Mouse (Mus musculus): ENCODE results near the gene D630045J12Rik.

D630045J12Rik gene

DNA sequence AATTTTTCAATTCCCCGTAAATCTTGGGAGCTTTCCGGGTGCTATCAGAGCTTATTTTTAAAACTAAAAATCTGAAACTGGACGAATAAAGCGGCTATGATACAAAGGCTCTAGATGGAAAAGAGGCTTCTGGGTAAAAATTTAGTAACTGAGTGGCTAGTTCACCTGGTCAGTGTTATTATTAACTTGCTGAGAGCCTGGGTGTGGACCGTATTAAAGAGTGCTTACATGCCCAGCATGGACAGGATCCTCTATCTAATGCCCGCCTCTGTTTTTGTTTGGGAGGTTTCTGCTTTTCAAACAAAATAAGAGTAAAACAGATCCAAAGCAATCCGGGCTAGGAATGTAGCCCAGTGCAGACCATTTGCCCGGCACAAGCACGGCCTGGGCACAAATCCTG, 113.4 kb downstream of the D630045J12Rik start:
- DNase-seq (ENCODE audit: inconsistent age in 2 of 2, low spot score in 1 of 2), result no peak

DNA sequence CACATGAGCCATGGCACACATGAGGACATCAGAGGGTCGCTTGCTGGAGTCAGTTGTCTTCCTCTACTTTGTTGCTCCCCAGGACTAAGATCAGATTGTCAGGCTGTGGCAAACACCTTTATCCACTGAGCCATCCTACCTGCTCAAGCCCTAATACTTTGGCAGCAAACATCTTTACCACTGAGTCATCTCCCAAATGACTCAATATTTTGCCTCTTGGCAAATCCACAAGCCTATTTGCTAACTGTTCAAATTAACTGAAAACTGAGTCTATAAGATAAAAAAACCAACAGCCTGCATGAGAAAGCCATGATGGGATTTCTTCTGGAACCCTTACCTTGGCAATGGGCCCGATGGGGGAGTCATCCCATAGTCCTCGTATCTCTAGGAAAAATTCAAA, 114.7 kb downstream of the D630045J12Rik start:
- no peak for DNase-seq (ENCODE audit: inconsistent age in 2 of 2, low spot score in 1 of 2)

DNA sequence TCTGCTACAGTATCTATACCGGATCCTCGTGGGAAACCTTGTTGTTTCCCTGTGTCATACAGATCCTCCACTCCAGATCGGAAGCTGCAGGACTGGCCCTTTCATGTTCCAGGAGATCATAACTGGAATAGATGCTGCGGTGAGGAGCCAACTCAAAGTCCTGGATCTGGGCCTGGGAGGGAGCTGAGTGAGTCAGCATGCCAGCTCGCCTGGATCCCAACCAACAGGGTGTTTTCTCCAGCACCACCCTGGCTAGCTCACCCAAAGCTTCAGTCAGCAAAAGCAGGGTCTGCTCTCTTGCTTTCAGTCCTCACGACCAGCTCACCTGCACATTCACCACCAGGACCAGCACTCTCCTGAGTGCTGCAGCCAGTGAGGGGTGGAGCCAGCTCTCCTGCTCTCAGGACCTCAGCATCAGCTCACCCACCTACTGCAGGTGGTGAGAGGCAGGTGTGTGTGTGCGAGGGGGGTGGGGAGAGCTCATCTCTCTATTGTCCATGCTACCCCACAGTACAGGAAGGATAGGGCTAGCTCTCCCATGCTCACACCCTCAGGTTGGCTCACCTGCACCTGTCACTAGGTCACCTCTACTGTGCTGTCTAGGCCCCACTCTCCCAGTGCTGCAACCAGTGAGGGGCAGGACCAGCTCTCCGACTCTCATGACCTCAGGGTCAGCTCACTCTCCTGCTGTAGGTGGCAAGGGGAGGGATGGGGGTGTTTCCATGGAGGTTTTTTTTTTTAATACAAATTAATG, 118.8 kb downstream of the D630045J12Rik start:
- DNase-seq (ENCODE audit: inconsistent age in 2 of 2, low spot score in 1 of 2), result peak; percentile 43 to 68

DNA sequence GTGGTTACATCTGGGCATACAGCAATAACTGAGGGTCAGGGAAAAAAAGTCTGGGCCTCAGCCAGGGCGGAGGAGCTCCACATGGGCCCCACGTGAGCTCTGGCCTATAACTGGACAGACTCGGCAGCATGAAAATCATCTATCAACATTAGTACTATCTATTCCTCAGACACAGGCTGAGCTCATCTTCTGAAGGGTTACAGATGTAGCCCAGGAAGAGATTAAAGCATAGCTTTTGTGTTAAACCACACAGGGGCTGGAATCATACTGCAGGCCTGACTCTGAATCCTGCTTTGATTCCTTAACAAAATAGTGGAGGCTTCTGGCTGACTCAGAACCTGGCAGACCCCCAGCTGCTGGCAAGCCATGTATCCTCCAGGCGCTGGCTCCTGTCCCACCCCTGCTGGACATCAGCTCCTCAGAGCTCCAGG, 122.0 kb downstream of the D630045J12Rik start:
- peak; percentile 74 to 89 for DNase-seq (ENCODE audit: inconsistent age in 2 of 2, low spot score in 1 of 2)

DNA sequence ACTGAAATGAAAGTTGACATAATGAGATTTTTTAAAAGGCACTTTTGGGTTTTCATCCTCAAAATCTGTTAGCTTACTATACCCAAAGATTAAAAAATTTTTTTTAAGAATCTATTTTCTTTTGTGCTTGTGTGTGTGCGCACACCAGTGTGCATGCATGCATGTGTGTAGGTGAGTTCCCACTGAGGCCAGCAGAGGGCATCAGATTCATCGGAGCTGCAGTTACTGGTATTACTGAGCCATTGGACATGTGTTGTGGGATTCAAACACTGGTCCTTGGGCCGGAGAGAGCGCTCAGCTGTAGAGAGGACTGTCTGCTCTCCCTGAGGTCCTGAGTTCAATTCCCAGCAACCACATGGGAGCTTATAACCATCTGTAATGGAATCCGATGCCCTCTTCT, 123.9 kb downstream of the D630045J12Rik start:
- DNase-seq (ENCODE audit: inconsistent age in 2 of 2, low spot score in 1 of 2), result no peak

DNA sequence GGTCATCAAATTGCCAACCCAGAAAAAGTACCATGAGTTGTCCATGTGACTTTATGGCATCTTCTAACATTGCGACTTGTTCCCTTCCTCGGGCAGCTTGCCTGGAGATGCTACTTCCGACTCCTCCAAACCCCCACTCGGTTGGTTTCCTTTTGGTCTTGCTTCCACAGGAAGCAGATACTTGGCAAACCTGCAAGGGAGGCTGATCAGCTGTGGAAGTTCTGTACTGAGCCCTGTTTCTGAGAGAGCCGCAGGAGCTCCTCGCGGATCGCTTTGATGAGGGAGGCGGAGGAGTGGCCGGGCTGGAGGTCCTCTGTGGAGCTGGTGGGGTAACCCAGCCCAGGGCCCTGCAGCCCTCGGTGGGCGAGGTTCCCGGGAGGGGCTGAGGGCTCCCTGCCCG, 125.7 kb downstream of the D630045J12Rik start:
- DNase-seq (ENCODE audit: inconsistent age in 2 of 2, low spot score in 1 of 2), result no peak

DNA sequence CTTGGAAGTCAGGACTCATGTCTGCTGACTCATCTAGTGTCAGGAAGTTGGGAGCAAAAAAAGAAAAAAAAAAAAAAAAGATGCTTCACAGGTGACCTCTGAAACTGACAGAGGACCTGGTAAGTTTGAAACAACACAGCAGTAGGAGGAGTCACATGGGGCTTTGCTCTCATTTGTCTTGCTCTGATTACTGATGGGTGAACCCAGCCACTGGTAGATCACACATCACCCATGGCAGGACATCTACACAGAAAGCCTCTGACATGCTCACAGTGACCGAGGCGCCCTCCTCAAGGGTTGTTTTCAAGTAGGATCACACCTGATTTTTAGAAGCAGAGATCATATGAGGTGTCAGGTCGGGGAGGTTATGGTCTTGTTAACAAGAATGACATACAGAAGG, 128.3 kb downstream of the D630045J12Rik start:
- DNase-seq (ENCODE audit: inconsistent age in 2 of 2, low spot score in 1 of 2), result no peak

DNA sequence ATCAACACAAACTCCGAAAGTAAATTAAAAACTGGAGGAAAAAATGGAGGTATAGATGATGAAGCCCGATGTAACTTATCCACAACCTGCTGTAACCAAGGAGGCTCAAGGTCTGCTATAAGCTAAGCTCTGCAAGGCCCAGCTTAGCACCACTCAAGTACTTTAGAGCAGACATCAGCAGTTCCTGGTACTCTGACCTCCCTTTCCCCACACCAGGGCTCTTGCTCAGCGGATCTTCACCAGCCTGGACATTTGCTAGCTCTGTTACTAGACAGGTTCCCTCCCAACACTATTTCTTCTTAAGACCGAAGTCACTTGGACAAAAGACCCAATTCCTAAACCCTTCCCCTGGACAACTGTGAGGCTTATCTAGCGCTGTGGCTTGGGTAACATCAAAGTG, 128.9 kb downstream of the D630045J12Rik start:
- no peak for DNase-seq (ENCODE audit: inconsistent age in 2 of 2, low spot score in 1 of 2)

DNA sequence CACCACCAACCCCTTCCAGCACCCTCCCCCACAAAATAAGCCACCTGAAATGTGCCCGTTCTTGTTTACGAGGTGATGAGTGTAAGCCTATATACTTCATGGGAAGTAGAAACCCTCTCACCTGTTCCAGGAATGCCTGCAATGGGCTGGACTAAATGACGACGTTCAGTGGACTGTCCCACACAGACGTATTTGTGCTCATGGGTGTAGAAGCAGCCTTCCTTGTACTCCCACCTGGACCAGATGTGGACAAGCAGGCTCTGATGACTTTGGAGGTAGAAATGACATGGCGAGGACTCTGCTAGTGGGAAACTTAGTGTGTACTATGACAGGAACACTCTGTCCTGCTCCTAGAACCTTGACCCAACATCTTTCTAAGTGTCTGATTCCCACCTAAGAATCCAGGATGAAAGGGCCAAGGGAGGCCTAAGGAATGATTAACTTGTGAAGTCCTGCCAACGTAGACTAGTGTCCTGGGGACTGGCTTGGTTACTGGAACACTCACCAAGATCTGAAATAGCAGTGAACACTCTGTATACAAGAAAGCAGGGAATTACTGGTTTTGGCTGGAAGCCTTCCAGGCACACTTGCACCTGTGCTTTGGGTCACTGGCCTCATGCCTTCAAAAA, 129.5 kb downstream of the D630045J12Rik start, which contains the start of gene Atp6v0a4:
Atp6v0a4 (minus strand) TSS at position 380 of the 629 bp plus-strand sequence.
- peak in 1 of 2 experiments; percentile 22 for DNase-seq (ENCODE audit: inconsistent age in 2 of 2, low spot score in 1 of 2)

DNA sequence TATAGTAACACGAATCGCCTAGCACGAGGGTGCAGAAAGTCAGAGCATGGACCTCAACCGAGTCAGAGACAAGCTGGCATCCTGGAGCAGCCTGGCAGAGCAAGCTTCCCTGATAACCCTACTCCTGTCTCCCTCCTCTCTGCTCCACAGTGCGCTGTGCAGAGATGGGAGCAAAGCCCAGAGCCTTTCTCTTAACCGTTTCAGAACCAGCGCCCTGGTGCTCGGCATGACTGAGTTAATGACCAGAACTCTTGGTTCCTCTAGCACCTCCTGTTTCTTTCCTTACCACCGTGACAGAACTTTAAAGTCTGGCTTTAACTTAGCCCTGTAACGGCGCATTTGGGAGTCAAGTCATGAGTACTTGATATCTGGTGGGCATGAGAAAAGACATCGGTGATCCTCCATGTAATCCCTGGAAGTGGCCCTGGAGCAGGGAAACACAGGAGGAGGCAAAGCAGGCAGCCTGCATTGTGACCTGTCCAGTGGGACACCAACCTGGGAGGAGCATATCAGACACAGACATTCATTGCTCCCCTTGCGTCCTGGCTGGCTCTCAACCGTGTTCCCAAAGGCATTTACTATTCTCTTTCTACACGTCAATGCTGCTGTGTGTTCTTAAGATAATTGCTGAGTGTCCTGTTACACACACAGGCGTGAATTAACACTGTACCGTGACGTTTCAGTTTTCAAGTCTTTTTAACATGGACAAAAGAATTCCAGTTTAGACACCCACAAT, 130.2 kb downstream of the D630045J12Rik start:
- DNase-seq (ENCODE audit: inconsistent age in 2 of 2, low spot score in 1 of 2), result no peak

DNA sequence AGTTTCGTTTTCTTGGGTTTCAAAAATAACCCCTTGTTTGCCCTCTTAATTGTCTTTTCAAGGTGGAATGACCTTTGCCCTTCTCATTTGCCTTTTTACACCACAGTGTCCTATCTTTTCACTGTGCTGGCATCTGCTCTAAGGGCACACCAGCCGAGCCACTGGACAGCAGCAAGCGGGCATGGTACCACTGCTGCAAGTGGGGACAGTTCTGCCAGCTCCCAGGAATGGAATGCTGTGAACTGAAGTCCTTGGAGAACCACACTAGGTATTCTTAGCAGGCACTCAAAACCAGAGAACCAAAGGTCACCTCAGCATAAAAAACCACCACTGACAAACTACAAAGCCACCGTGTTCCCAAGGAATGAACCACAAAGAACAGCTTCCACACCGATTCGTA, 131.0 kb downstream of the D630045J12Rik start:
- DNase-seq (ENCODE audit: inconsistent age in 2 of 2, low spot score in 1 of 2), result peak; percentile 53 to 60

DNA sequence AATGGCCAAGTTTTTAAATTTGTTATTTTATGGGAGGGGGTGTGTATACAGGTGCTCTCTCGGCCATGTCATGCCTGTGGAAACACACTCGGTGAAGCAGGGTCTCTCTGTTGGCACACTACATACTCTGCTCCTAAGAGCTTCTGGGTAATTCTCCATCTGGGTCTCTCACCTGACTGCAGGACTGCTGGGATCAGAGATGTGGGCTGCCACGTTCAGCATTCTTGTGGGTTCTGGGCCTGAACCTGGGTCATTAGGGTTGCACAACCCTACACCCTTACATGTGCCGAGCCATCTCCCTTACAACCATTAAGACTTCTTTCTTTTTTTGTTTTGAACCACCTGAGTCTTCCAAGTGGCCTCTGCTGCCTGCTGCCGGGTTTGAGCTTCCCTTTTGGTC, 132.0 kb downstream of the D630045J12Rik start:
- no peak for DNase-seq (ENCODE audit: inconsistent age in 2 of 2, low spot score in 1 of 2)

DNA sequence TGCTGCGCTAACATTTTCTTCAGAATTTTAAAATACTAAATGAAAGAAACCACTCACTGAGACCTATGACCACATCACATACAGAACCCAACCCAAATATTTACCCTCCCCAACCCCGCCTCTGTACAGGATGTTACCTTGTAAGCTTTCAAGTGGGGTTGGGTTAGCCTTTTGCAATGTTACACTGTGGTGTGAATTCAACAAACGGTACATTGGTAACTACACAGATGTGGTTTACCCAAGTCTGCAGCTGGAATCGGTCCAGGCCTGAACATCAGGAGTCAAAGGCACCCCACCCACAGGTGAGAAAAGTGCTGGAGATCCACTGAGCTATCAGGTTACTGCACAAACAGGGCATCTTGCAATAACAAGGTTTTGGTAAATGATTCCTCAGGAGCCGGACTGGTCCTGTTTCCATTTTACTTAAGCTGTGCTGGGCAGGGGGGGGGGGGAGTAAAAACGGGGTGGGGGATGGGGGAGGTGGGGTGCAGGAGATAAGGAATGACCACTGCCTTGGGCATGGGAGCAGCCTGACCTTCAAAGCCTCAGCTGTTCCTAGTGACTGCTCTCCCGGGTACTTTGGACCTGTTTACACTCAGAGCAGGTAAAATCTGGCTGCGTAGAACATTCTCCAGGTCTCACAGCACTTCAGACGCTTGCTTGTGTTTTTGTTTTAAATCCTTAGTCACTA, 133.0 kb downstream of the D630045J12Rik start:
- DNase-seq (ENCODE audit: inconsistent age in 2 of 2, low spot score in 1 of 2), result peak in 1 of 2 experiments; percentile 16

DNA sequence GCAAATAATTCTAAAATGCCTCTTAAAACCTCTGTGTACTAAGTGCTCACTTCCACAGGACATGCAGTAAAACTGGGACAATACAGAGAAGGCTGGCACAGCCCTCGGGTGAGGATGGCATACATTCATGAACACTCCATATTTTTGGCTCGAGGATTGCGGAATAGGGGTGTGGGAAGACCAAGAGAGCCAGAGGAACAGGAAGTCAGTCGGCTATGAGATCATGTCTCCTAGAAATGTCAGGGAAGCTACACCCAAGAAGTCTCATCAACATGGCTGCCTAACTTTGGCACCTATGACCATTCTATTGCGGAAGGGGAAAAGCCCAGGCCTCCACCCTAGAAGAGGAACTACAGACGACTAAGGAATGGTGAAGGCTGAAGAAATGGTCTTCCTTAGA, 135.5 kb downstream of the D630045J12Rik start:
- DNase-seq (ENCODE audit: inconsistent age in 2 of 2, low spot score in 1 of 2), result no peak

DNA sequence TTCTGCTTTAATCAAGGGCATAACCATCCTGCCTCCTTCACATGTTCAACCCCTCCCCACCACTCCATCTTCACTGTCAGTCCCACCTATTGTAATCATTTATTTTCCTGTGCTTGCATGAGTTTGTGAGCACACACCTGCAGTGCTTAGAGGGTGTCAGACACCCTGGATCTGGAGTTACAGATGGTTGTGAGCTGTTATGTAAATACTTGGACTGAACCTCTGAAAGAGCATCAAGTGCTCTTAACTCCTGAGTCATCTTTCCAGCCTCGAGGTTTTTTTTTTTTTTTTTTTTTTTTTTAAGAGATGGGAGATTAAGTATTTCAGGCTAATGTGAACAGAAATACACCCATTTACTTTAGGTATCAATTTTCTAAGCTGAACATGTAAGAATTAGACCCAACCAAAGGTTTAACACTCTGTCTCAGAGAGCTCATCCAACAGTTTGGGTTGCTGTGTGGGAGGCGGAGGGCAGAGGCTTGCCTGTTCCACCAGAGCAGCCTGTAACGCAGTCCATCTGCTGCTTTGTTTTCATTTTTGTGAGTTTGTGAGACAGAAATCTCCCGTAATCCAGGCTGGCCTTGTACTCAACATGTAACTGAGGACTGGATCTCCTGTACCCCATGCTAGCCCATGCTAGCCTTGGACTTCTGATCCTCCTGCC, 137.6 kb downstream of the D630045J12Rik start:
- no peak for DNase-seq (ENCODE audit: inconsistent age in 2 of 2, low spot score in 1 of 2)

DNA sequence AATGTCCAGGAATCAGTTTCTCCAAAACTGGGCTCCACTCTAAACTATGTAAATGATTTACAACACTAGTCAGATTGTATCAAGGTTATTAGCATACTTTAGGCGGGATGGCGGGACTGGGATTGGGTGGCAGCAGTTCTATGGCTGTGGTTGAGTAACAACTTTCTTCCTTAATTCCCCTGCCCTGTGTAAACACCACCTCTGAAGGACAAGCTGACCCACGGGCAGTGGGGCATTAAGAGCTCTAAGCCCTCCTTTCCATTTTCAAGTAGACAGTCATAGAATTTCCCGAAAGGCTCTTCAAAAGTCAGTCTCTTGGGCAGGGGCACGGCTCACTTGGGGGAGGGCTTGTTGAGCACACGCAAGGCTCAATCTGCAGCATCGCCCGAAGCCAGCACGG, 142.9 kb downstream of the D630045J12Rik start:
- no peak for DNase-seq (ENCODE audit: inconsistent age in 2 of 2, low spot score in 1 of 2)

DNA sequence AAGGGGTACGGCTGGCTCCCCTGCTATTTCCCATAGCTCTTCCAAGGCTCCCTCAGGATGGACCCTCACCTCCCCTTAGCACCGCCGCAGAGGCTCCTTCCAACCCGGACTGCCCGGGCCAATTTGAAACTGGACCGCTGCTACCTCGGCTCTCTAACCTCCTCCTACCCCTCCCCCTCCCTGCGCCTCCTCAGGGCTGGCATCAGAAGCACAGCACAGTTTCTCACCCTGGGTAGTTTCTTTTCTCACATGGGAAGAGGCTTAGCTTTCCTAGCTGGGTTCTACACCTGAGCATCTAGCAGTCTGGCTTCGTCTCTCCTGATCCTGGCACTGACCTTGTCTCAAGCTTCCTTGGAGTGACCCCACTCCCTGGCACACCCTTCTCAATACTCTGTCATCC, 143.9 kb downstream of the D630045J12Rik start:
- no peak for DNase-seq (ENCODE audit: inconsistent age in 2 of 2, low spot score in 1 of 2)

DNA sequence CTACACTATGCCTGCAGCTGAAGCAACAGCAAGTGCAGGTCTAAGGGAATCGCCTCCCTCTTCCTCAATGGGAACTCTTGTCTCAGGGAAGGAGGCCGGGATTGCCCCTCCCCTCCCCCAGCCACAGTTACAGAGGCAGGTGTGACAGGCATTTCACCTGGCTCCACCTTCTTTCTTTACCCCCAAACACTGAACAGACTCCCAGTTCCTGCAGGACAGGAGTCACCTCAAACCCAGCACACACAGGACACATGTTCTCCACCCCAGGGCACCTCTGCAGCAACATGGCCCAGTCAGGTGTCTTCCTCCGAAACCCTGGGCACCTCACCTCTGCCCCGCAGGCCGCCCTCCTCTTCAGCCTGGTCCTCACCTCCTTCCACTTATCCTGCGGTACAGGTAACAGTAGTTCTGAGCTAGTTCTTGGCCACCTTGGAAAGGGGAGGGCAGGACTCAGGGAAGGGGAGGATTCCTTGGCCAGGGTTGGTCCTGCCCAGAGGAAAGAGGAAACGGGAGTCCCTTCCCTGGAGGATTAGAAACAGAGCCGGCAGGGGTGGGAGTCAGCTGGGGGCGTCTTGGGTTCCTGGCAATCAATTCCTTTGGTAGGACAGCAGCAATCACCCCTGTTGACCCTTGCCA, 144.5 kb downstream of the D630045J12Rik start, which contains the start of gene Tmem213:
Tmem213 (plus strand) TSS at position 96 of the 636 bp plus-strand sequence.
- no peak for DNase-seq (ENCODE audit: inconsistent age in 2 of 2, low spot score in 1 of 2)

DNA sequence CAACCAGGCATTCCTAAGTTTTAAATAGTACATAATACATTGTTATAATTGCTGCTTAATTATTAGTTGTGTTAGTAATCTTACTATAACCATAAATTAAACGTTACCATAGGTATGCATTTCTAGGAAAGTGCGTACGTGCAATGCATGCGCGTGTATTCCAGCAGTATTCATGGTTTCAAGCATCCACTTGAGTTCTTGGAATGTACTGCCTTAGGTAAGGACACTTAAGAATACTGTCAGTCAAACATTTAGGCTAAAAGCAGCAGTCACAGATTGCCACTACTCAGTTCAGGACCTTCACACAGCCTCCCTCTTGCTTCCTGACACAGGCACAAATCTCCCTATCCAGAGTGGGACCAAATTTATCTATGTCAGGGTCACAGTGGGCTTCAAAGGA, 145.4 kb downstream of the D630045J12Rik start:
- DNase-seq (ENCODE audit: inconsistent age in 2 of 2, low spot score in 1 of 2), result no peak

DNA sequence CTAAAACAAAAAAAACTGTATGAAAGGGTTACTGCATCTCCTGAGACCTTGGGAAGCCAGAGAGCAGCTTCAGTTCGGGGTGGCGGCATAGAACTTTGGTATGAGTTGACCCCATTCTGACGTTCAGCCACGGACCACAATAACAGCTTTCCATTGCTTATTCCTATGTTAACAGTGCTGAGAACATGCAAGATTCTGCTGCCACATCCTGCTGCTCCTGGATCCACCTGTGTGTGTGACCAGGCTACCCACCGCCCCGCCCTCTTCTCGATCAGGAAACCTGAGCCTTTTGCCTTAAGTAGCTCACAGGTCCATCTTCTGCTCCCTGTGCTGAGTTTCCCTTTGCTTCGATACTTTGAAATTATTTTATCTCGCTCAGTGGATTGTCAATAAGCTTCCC, 147.9 kb downstream of the D630045J12Rik start:
- DNase-seq (ENCODE audit: inconsistent age in 2 of 2, low spot score in 1 of 2), result no peak
